In the genomic region with DNA sequence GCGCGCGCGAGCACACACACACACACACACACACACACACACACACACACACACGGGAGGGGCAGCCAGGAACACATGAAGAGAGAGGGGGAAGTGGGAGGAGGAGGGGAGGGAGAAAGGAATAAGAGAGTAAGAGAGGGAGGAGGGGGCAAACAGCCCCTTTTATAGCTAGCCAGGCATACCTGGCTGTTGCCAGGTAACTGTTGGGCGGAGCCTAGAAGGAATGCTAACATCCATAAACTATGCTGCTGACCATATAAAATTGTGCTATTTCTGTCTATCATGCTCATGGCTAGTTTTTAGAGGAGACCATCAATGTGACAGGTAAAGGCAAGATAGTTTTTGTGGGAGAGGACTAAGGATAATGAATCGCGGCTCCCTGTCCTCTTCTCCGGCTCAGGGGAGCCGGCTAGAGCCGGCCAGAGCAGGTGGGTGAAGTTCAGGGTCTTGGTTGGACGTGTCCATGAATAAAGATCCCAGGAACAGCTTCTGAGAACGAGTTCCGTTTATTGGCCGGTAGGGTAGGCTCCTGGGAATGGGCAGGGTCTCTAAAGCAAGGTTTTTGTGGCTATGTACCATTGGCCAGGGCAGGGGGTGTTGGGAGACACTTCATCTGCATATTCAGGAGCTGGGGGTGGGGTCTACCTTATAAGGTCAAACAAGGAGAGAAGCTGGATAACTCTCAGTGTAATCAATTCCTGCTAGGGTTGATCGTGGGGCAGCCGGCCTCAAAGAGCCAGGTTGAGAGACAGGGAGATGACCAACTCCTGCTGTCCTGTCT, we compare ENCODE assay signal across 10 mouse cellular contexts. TPM values are rescaled to one million over a fixed set of nuclear protein-coding genes. Genes with fewer than 3 reads are reported as not detected.
DNase-seq lines count a peak whose midpoint lies in the region; ATAC-seq and TF ChIP-seq lines count a peak whose summit lies in the region.
"Had no signal": no experiment of that assay in that cellular context is flagged by ENCODE, and none has a peak within 500 bp of the region (broad histone marks: within the 10 kb centered on the region; RNA-seq: fewer than 3 reads in every experiment).

No protein-coding gene starts in this region.

- intact Hi-C loops in heart, adult 2 months (cut with DNase I): no loop called here

- H3K27me3 ChIP-seq in heart, embryonic 11.5 days (ENCODE audit: control insufficient read depth, insufficient read depth, low read length): no peaks in the 10 kb centered on the region
- H3K27me3 ChIP-seq in heart, adult 2 months (ENCODE audit: control insufficient read depth, insufficient read depth, low read length): no peaks in the 10 kb centered on the region
- peaks cover under 1% of the 10 kb centered on the region for H3K27me3 ChIP-seq in hindbrain, embryonic 13.5 days
- 0 out of 2 replicates have a peak, but pooled peaks cover 3% of the 10 kb centered on the region for H3K27me3 ChIP-seq in liver, embryonic 15.5 days
- H3K27me3 ChIP-seq in cerebellum, adult 2 months (ENCODE audit: control insufficient read depth, insufficient read depth, low read length): no peaks in the 10 kb centered on the region; the same call in 1 of the 2 replicates

- no peak for TF ChIP-seq EP300 in heart, adult 2 months (IDR thresholded peaks at IDR 0.05; ENCODE audit: insufficient read depth, low read depth, low read length)

- peak overlapping the region; percentile 19 for H3K4me3 ChIP-seq in heart, embryonic 11.5 days (ENCODE audit: low read depth, low read length)
- no peak overlapping the region for H3K4me3 ChIP-seq in heart, adult 2 months
- H3K4me3 ChIP-seq in hindbrain, embryonic 13.5 days: no peak overlapping the region
- H3K4me3 ChIP-seq in liver, embryonic 15.5 days (replicated peaks): peak overlapping the region; percentile 5; the same call in 1 of the 2 replicates
- H3K4me3 ChIP-seq in cerebellum, adult 2 months (replicated peaks; ENCODE audit: insufficient read depth, low read depth, low read length): no peak overlapping the region

- ATAC-seq in heart, embryonic 11.5 days (replicated peaks; ENCODE audit: insufficient number of reproducible peaks, low FRiP score, low TSS enrichment): no peak
- no peak for ATAC-seq in hindbrain, embryonic 13.5 days (ENCODE audit: low FRiP score)
- ATAC-seq in liver, embryonic 15.5 days (ENCODE audit: insufficient read depth): peak; percentile 56; the same call in 1 of the 2 replicates

- H3K79me2 ChIP-seq in heart, adult 2 months (replicated peaks; ENCODE audit: control insufficient read depth, insufficient read depth, low read length): no peaks in the 10 kb centered on the region

- no peaks in the 10 kb centered on the region; the same call in 1 of the 2 replicates for H3K4me1 ChIP-seq in heart, embryonic 11.5 days (ENCODE audit: control insufficient read depth, insufficient read depth, low read length)
- H3K4me1 ChIP-seq in heart, adult 2 months (ENCODE audit: control insufficient read depth, insufficient read depth, low read length): no peaks in the 10 kb centered on the region
- peaks cover 26% of the 10 kb centered on the region for H3K4me1 ChIP-seq in hindbrain, embryonic 13.5 days (replicated peaks)
- H3K4me1 ChIP-seq in liver, embryonic 15.5 days (replicated peaks): no peaks in the 10 kb centered on the region
- H3K4me1 ChIP-seq in cerebellum, adult 2 months (ENCODE audit: control insufficient read depth, insufficient read depth, low read length): no peaks in the 10 kb centered on the region

- peak overlapping the region; percentile 56; the same call in 1 of the 2 replicates for H3K9ac ChIP-seq in heart, embryonic 11.5 days (ENCODE audit: low read depth, low read length)
- no peak overlapping the region for H3K9ac ChIP-seq in heart, adult 2 months (ENCODE audit: low read depth, low read length)
- no peak overlapping the region for H3K9ac ChIP-seq in hindbrain, embryonic 13.5 days
- H3K9ac ChIP-seq in liver, embryonic 15.5 days: no peak overlapping the region

- H3K27ac ChIP-seq in heart, embryonic 11.5 days (ENCODE audit: low read depth, low read length): no peak overlapping the region
- no peak overlapping the region for H3K27ac ChIP-seq in heart, adult 2 months
- no peak overlapping the region for H3K27ac ChIP-seq in hindbrain, embryonic 13.5 days
- no peak overlapping the region for H3K27ac ChIP-seq in liver, embryonic 15.5 days (replicated peaks)
- H3K27ac ChIP-seq in cerebellum, adult 2 months (ENCODE audit: insufficient read depth, low read length): no peak overlapping the region

- H3K36me3 ChIP-seq in heart, embryonic 11.5 days (ENCODE audit: control insufficient read depth, insufficient read depth, low read length): no peaks in the 10 kb centered on the region
- no peaks in the 10 kb centered on the region for H3K36me3 ChIP-seq in heart, adult 2 months (ENCODE audit: control insufficient read depth, insufficient read depth, low read length)
- no peaks in the 10 kb centered on the region for H3K36me3 ChIP-seq in hindbrain, embryonic 13.5 days
- H3K36me3 ChIP-seq in liver, embryonic 15.5 days (replicated peaks): no peaks in the 10 kb centered on the region

- no peak for TF ChIP-seq CTCF in heart, adult 2 months (IDR thresholded peaks at IDR 0.05)
- TF ChIP-seq CTCF in cerebellum, adult 2 months (IDR thresholded peaks at IDR 0.05; ENCODE audit: borderline replicate concordance, insufficient read depth, low read depth, low read length): no peak

- no peak for DNase-seq in heart, adult 2 months
- peak; percentile 91 for DNase-seq in ES-CJ7 (ENCODE audit: low read depth, low spot score)
- DNase-seq in cerebellum, adult 2 months: no peak
- no peak for DNase-seq in cerebellum, adult 9-10 months
- DNase-seq in cerebellum, postnatal 25 days: no peak
- DNase-seq: adrenal gland, postnatal 25 days; lung, postnatal 36 days had no signal

- H3K9me3 ChIP-seq in heart, embryonic 11.5 days (replicated peaks; ENCODE audit: control insufficient read depth, low read length): no peaks in the 10 kb centered on the region
- H3K9me3 ChIP-seq in hindbrain, embryonic 13.5 days: no peaks in the 10 kb centered on the region
- H3K9me3 ChIP-seq in liver, embryonic 15.5 days (replicated peaks): no peaks in the 10 kb centered on the region

- TF ChIP-seq POLR2A in heart, adult 2 months (IDR thresholded peaks at IDR 0.05; ENCODE audit: insufficient read depth, low read depth, low read length): no peak
- no peak for TF ChIP-seq POLR2A in cerebellum, adult 2 months (IDR thresholded peaks at IDR 0.05; ENCODE audit: borderline replicate concordance, insufficient read depth, low read length)

- H3K4me2 ChIP-seq in heart, embryonic 11.5 days: peak overlapping the region; percentile 58
- peak overlapping the region; percentile 27 for H3K4me2 ChIP-seq in hindbrain, embryonic 13.5 days
- H3K4me2 ChIP-seq in liver, embryonic 15.5 days: peak overlapping the region; percentile 49

- WGBS in heart, embryonic 11.5 days (ENCODE audit: insufficient replicate concordance): 18% methylated on average over 17 of the region's 17 CpGs
- WGBS in heart, adult 2 months: 29% methylated on average over 17 of the region's 17 CpGs
- WGBS in hindbrain, embryonic 13.5 days: 28% methylated on average over 16 of the region's 17 CpGs
- 28% methylated on average over 17 of the region's 17 CpGs for WGBS in liver, embryonic 15.5 days (ENCODE audit: insufficient replicate concordance)
- WGBS in cerebellum, adult 2 months: 31% methylated on average over 17 of the region's 17 CpGs

RNA-seq across cellular contexts. Expression of gene Trub1, which starts 34.7 kb away (rescaled TPM):
- polyA plus RNA-seq in heart, embryonic 11.5 days (2014; fragmentation: Nextera tagmentation; extraction: Ambion mirVana): 12.4 and 15.2 TPM in 2 replicates
- total RNA-seq in heart, adult 2 months (2021): 1 to 10 TPM; 4.5 to 6.4 TPM
- polyA plus RNA-seq in heart, adult 2 months (2012; rRNA removed): 3.0 and 4.9 TPM in 2 replicates
- 14.3 and 15.4 TPM in 2 replicates for polyA plus RNA-seq in hindbrain, embryonic 13.5 days (2015; fragmentation: Nextera tagmentation; extraction: Ambion mirVana)
- 7.4 and 8.0 TPM in 2 replicates for polyA plus RNA-seq in liver, embryonic 15.5 days (2015; fragmentation: Nextera tagmentation; extraction: Ambion mirVana)
- polyA plus RNA-seq in cerebellum, adult 2 months (2012; rRNA removed): 17.8 and 19.0 TPM in 2 replicates

RNA-seq across cellular contexts. Expression of gene Fam160b1, which starts 57.5 kb away (rescaled TPM):
- polyA plus RNA-seq in heart, embryonic 11.5 days (2014; fragmentation: Nextera tagmentation; extraction: Ambion mirVana): 11.4 and 11.8 TPM in 2 replicates
- 10 to 100 TPM; 10.6 to 11.1 TPM for total RNA-seq in heart, adult 2 months (2021)
- 6.7 and 10.2 TPM in 2 replicates for polyA plus RNA-seq in heart, adult 2 months (2012; rRNA removed)
- 13.5 and 13.7 TPM in 2 replicates for polyA plus RNA-seq in hindbrain, embryonic 13.5 days (2015; fragmentation: Nextera tagmentation; extraction: Ambion mirVana)
- 6.0 and 6.6 TPM in 2 replicates for polyA plus RNA-seq in liver, embryonic 15.5 days (2015; fragmentation: Nextera tagmentation; extraction: Ambion mirVana)
- 18.9 and 20.5 TPM in 2 replicates for polyA plus RNA-seq in cerebellum, adult 2 months (2012; rRNA removed)

Comparison
In these comparisons a context has a peak if more than half of its experiments do, and no peak if none do; other contexts are left out.
1. H3K4me3 ChIP-seq: peak in heart, embryonic 11.5 days (single experiment) and liver, embryonic 15.5 days (single experiment); none in heart, adult 2 months (single experiment), hindbrain, embryonic 13.5 days (single experiment) and cerebellum, adult 2 months (single experiment).
2. Peak in every context shown above with its lines, with median percentiles within 50 percentile points of each other: H3K4me2 ChIP-seq.